Mouse (Mus musculus): ENCODE results near the gene Oat.

The Oat gene

DNA sequence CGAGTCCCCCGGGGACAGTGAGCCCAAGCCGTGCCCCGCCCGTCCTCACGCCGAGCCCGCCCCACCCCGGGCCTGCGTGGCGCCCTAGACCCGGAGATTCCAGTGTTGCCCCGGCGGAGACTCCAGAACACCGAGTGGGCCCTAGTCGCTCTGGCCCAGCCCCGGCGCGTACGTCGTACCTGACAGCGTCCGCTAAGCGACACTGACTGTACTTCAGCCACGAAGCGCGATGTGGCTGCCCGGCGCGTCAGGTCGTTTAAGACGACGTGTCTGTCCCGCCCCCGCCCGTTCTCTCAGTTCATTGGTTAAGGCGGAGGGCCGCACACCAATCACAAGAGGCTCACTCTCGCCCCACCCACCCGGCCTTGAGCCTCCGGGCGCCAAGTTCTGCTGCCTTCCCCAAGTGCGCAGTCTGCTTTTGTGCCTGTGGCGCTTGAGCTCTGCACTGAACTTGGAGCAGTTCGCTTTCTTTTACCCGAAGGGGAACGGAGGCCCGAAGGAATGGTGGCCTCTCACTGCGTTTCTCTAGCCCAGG lies at the start of gene Oat:
Gene Oat, minus strand, starts transcription at position 283 of the 535 bp plus-strand sequence.
- DNase-seq = peak; percentile 92

DNA sequence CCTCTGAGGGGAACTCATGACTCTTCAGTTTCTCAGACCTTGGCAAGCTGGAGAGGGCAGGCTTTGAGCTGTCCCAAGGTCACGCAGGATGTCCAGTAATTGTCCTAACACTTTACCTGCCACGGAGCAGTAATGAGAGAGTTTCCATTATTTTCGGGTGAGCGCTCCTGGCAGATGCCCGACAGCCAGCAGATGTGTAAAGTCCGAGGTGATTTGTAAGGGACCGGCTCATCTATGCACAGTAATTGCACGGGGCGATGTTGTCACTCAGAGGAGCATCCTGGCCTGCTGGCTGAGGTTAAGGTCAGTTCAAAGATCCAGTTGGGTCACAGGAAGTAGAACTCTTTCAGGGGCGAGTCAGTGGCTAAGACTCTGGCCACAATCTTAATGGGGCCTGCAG lies 48.0 kb upstream of the Oat start:
- no peak for DNase-seq

DNA sequence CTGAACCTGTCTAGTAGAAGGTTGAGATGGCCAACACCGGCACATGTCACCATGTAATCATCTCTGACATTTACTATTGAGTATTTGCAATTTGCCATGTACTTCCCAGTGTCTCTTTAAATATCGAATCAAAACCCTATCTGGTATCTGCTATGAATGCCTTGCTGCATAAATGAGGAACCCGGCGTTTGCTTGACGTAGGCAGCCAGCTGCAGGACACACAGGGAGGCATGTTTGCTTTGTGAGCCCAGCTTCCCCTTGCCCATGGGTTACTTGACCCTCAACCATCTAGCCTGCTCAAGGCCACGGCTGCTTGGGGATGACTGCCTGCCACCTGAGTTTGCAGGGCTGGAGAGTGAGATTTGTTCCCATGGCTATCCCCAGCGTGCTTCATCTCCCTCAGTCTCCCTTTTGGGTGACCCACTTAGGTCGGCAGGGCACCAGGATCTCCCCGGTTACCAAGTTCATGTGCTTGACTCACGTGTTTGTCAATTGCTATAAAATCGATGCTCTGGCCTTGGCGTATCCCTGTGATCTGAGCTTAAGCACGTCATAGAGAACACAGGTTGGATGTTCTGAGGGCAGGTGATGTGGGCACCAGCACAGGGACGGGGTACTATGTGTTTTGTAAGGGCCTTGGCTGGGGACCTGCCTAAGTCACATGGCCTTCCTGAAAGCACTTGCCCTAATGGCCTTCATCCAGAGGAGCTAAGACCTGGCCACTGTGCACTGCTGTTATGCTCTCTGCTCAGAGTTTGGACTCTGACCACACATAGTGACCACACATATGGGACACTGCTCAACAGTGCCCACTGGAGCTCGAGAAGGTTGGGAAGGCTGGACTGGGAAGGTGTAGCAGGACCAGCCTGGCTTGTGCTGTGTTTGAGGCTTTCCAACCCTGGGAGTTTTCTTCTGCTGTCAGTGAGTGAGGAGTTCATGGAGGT lies 44.0 kb upstream of the Oat start:
- no peak for DNase-seq

DNA sequence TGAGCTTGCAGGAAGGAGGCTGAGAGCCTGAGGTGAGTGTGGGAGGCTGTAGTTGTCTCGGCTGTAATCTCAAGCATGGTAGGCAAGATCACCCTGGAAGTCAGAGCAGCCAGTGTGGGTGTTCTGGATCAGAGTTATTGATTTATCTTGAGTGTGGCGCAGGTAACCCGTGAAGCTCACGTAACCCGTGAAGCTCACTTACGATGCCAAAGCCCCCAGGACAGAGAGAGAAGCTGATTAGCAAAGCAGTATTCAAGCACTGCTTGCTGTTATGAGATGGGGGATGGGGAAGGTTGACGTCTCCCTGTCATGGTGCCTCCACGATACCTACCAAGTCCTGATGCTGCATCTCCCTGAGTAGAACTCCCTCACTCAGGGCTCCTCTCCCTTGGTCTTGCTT lies 43.4 kb upstream of the Oat start:
- DNase-seq = no peak

DNA sequence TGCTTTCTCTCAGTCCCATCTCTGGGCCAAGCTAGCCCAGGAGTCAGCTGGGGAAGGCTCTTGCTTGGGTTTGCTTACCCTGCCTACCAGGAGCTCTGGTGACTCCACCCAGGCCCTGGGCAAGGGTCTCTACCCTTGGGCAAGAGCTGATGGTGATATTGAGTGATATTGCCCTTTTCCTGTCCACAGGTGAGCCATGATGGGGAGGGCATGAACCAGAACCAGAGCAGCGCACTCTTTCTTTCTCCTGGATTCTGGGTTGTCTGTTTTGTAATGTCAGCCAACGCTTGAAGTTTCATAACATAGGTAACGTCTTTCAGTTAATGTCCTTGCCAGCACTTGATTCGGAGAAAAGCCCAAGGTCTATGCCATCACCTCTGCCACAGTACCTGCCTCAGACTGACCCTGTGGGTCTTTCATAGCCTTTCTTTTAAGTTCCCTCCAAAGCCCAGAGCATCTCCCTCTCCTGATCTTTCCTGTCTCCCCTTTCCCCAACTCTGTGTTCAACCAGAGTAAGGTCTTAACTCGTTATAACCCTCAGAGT lies 40.9 kb upstream of the Oat start:
- no peak for DNase-seq

DNA sequence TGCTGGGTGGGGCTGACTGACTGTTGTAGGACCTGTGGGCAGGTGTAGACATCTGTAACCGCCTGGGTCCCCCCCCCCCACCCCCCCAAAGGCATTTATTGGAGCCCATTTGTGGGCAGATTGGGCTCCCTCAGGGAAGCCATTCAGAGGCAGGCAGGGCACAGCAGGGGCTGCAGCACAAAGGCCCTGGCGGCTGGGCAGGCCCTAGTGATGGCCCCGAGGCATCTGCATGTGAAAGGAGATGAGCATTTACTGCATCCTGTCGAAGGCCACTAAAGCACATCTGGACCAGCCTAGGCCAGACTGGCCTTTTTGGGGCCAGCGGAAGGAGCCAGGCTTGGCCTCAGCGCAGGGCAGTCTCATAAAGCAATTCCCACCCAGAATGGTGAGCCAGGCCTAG lies 40.2 kb upstream of the Oat start:
- no peak for DNase-seq

DNA sequence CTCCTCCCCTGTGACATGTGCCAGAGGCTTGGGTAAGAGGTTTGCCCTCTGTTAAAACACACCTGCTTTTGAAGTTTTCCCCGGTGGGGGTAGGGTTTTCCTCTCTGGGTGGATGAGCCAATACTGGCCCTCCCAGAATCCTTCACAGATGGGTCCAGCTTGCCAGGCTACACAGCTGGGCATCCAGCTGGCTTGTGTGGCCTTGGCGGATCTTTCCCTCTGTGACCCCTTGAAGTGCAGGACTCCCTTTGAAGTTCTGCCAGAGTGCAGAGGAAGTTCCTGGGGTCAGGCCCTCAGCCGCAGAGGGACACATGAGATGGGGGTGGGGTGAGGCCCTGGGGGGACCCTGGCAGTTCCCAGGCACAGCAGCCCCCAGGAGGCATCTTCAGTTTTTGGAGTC lies 39.1 kb upstream of the Oat start:
- no peak for DNase-seq

DNA sequence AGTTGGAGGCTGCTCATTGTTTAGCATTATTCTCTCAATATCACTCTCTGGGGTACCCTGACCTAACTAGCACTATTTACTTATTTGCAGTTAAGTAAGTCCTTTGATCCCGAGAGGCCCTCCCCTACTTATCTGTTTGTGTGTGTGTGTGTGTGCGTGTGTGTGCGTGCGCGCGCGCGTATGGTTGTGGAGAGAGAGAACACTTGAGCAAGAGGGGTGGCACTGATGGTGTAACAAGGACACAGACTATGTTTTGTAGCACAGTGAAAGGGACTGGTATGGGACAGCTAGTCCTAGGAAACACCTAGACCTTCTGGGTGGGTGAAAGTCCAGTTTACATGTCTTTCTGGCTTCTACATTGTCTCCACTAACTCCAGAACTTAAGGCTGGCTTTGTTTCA lies 35.3 kb upstream of the Oat start:
- no peak for DNase-seq

DNA sequence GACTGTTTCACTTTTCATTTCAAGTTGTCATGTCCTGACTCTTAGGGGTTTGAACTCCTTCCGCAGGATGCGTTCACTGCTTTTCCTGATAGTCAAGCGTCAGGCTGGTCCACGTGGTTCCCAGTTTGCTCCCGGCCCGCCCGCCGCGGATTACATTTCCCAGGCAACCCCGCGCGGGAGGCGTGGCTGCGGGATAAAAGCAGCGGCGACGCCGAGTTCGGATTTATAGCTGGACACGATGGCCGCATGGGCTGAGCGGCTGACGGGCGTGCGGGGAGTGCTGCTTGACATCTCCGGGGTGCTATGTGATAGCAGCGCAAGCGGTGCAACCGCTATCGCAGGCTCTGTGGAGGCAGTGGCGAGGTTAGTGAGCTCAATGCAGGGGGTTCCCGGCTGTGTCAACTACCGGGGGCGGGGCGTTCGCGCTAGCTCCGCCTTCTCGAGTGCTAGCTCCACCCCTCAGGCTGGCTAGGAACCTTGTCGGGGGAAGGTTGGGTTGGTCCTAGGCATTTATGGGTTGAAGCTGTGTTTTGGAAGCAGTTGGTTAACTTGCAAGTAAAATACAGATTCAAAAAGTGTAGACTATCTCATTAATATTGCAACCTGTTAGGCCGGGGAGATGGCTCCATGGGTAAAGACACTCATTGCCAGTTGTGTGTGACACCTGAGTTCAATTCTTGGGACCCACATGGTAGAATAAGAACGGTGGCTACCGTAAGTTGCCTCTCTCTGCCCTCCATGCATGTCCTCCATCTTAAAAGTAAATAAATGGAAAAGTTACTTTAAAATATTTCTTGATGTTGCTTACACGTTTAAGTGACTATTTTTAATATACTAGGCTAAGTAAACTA lies 34.5 kb upstream of the Oat start, which contains the start of gene Lhpp:
Gene Lhpp, plus strand, starts transcription at position 171 of the 851 bp plus-strand sequence.
- peak; percentile 79 for DNase-seq

DNA sequence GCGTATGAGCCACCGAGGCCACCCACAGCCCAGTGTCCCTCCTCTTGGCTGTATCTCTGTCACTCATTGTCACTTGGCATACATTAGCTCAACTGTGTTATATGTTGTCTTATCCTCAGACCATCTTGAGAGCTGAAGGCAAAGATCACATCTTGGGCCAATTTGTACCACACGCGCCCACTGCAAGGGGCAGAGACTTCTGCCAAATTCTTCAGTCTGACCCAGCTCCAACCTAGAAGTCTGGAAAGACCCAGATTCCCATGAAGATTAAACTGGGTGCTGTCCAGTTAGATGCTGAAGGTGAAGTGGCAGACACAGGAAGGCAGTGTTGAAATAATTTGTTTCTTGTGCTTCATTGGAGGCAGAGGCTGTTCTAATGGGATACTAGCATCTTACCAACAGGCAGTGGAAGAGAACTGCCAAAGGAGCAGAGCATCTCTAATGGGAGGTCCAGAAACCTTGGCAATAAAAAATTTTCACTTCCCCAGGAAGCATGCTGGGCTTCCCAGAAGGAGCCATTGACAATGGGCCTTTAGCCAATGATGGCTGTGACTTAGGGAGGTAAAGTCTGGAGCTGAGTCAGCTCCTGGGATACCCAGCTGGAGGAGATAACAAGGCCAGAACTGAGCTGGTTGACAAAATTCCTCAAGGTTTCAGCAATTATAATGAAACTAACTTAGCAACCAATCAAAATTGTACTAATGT lies 32.3 kb upstream of the Oat start:
- no peak for DNase-seq

DNA sequence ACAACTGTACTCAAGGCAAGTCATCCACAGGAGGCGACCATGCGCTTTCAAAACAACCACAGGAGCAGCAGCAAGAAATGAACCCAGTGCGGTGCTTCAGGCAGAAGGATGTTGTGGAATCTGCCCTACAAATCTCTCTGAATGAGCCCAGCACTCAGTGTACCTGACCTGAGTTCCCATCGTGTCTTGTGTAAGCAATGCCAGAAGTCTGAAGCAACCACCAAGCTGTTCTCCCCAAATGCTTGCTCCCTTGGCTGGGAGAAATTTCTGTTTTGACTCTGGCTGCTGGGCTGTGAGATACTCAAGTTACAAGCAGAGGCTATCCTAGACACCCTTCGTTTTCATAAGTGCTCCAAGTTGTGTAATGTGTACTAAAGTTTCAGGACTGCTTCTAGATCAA lies 29.5 kb upstream of the Oat start:
- no peak for DNase-seq

DNA sequence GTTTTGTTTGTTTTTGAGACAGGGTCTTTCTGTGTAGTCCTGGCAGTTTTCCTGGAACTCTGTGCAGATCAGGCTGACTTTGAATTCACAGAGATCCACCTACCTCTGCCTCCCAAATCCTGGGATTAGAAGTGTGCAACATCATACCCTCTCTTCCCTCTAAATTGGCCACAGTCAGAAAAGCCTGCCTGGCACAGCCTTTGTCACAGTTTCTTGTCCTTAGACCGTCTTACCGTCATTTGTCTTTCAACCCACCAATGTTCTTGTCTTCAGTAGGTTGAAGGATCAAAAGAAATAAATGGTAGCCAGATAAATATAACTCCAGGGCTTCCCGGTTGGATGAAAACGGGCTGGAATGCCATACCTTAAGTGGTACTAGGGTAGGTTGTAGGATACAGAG lies 28.5 kb upstream of the Oat start:
- no peak for DNase-seq

DNA sequence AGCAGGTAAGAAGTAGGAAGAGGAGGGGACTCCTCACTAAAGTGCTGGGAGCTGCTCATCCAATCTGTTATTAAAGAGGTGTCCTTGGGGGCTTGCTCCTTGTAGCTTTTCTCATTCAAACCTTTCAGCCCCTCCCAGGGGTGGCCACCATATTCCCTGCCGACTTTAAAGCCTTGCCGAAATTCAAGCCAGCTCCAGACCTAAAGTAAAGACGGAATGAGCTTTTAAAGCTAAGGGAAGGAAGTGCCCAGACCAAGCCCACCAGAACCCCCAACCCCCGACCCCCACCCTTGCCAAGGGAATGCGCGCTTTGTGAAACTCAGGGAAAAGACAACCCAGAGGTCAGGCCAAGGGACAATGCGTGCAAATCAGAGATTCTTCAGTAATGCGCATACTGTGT lies 24.7 kb upstream of the Oat start:
- DNase-seq = no peak

DNA sequence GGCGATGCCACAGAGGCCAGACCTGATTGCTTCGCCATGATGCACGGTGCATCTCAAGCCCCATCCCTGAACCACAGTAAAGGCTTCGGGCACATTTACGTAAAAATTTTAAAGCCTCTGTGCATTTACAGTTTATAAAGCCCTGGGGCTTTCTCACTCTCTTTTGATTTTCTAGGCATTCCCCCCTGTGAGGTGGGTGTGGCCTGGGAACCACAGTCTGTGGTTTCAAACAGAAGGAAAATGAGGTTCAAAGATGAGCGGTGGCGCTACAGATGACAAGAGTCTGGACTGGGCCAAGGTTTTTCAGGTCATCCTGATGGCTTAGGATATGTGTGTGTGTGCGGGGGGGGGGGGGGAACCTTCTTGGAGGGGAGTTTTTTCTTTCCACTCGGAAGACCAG lies 23.8 kb upstream of the Oat start:
- DNase-seq = no peak

DNA sequence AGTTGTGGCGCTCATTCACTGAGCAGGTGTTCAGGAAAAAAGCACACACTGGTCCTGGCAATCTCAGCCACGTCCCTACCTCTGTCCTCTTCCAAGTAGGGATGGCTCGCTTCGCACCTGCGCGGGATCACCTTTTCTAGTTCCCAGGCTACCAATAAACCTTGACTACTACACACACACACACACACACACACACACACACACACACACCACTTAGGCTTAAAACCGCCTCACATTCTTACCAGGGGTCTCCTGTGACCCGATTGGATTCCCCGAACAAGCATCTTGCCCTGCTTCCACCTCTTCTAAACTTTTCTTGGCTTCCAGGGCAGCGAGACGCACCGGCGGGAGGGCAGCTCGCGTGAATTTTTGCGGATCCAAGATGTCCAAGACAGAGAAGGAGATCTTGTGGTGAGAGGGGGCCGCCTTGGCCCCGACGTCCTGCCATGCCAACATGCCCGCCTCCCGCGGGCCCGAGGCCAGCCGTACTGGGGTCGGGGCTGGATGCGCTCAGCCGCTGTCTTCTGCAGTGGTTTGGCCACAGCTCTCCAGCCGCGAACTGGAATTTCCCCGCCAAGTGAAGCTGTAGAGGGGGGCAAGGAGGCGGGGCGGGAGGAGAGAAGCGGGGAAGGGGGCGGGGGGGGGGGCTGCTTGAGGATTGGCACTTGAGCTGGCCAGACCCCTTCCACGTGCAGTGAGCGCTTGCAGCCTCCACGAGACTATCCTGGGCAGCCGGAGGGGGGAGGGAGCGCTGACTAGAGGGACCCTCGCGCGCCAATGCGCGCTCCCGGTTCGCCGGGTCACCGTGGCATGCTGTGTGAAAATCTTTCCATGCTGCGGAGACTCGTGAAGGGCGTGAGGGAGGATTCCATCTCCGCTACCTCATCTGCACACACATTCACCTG lies 23.1 kb upstream of the Oat start, which contains the start of gene Nkx1-2:
Gene Nkx1-2, minus strand, starts transcription at position 567 of the 905 bp plus-strand sequence.
- DNase-seq = no peak

DNA sequence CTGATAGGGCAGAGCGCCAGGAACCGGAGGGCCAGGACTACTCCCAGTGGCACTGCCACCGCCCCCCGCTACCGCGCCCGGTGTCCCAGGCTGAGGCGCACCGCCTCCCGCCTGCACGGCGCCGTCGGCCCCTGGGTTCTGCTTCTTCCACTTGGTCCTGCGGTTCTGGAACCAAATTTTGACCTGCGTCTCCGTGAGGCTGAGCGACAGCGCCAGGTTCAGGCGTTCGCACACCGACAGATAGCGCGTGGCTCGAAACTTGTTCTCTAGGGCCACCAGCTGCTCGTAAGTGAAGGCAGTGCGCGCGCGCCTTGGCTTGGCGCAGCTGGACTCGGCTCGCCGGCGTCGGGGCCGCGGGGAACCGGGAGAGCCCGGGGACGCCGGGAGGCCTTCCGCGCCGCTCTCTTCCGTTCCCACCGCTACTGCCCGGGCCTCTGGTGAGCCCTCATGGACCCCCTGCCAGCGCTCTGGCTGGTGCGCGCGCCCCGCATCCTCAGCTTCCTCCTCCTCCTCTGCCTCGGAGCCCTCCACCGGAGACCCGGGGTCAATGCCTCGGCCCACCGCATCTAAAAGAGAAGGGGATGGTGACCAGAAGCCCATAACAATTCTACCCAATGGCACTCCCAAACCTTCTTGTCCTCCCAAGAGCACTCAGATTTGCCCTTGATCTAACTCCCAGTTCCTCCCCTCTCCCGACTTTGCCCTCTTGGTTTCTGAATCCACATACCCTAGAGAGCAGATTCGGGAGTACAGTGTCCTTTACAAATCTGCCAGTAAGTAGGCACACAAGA lies 21.2 kb upstream of the Oat start:
- DNase-seq = no peak

DNA sequence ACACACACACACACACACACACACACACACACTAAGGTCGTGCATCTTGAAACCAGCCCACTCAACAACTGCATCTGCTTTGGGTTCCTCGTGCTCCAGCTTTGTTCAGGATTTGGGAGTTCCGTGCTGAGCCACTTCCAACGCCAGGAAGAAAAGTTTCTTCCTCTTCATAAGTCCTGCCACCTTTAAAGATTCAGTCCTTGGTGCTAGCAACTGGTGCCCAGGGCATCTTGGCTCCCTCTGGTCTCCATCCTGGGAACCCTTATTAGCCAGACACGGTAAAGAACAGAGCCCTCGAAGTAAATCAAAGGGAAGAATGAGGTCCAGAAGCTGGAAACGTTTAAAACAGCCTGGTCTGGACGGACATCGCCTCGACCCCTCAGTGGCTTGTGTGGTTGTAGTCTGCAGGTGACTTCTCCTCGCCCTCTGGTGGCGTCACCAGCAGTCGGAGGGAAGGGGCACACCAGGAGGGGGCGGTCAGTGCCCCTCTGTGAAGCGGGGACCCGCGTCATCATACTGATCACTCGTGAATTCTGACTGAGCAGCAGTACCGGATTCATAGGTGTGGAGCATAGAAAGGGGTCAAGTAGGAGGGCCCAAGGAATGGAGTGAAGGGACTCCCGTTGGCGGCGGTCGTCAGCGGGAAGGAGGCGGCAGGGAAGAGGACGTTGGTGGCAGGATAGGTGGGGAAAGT lies 20.5 kb upstream of the Oat start:
- no peak for DNase-seq

DNA sequence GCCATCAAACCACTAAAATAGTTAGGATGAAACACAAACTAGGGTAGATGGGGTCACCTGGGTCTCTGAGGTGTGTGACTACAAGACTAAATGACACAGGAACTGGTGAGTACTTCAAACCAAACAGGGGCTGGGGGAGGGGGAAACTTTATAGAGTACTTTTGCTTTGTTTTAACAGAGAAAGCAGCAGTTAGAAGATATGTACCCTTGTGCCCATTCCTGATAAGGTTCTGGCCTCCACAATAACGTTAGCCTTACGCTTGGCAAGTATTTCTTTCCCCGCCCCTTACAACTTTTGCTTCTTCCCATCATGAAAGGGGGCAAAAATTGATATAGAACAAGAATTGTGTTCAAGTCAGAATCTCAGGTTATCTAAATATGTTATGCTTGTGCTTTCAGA lies 19.6 kb upstream of the Oat start:
- DNase-seq = no peak

DNA sequence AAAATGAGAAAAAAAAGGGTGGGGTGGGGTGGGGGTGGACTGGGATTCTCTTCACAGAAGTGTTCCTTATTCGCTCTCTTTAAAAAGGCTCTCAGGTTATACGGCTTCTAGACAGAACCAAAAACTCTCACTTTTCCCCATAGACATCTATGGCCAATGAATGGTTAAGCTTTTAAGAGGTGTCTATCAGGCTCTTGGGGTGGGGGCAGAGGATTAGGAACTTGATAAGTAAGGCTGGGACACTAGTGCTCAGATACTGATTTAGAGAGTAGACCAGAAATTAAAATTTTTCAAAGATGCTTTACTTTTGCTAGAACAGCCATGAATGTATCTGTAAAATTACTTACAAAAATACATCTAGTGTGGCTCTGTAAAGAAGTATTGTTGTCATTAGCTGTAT lies 18.1 kb upstream of the Oat start:
- DNase-seq = no peak

DNA sequence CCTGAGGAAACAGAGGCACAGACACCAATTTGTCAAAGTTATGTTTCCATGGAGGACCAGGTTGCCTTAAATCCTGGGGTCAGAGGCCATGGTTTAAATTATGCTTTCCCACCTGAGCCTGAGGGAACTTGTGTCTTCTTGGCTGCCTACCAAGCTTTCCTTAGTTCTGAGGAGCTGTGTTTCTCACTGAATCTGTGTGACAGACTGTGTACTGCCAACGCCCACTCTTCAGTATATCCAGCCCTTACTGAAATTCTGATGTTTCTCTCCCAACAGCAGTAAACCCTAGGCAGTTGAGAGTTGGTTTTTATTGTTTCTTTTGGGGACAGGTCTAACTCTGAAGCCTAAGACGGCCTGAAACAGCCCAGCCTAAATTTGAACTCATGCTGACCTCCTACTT lies 17.6 kb upstream of the Oat start:
- no peak for DNase-seq
